Mouse (Mus musculus): ENCODE results near the gene Ddx25. TPM values are rescaled to one million over a fixed set of nuclear protein-coding genes. Genes with fewer than 3 reads are reported as not detected.

Ddx25 gene
- polyA plus RNA-seq (2014; fragmentation: Illumina TruSeq; extraction: RNeasy Lipid Tissue Mini Kit (QIAGEN cat#74804); ENCODE audit: low read depth, low replicate concordance), result 147 TPM

DNA sequence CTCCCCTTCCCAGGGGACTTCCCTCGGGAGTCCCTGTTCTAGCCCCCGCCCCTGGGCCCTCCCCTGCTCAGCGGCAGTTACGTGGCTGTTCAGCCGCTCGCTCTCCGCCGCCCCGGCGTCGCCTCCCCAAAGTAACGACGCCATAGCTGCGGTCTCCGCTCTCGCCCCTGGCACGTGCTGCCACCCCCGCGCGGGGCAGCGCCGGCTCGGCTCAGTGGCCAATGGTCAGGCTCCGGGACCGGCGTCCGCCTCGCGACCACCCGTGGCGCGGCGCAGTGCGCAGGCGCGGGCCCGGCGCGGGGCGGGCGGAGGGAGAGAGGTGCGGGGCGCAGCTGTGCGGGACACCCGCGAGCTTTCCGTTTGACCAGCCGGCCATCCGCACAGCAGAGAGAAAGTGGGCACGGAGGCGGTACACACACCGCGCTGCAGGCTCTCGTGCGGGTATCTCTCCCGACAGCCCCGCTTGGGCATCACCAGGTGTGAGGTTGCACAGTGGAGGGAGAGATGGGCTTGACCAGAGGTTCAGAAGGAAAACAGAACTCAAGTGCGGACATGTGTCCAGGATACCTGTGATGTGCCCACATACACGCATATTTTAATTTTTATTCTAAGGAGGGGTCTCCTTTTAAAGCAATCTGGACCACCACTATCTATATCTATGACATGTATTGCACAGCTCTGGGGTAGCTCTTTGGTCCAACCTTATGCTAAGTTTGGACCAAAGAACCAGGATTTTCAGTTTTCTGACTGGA is at the start of gene Ddx25, which contains the start of gene Pus3:
Ddx25 (minus strand) TSS at position 272 of the 752 bp plus-strand sequence.
Pus3 (plus strand) TSS at position 339 of the 752 bp plus-strand sequence.

GRCm38 (mm10) chr9:35569571-35570534 is 11.5 kb upstream of the Ddx25 start, which contains the start of the genes Pate2 and Hyls1:
TSS of gene Pate2 (plus strand) at chr9:35570284.
TSS of gene Hyls1 (minus strand) at chr9:35570398.

DNA sequence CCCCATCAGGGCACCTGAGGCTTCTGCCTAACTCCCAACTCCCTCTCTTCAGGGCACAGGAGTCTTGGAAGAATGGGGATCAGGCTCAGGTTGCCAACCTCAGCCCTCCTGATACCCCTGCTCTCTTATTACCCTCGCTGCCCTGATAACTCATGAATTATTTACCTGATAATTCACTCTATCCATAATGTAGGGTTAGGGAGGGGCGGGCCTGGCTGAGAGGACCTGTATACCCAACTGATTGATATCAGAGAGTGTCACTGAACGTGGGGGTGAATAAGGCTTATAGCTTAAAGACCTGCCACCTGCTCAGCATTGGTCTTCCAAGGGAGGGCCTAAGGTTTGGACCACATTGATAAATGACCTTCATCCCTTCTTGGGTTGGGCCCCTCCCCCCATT is 40.2 kb downstream of the Ddx25 start, which contains the start of gene Gm1113:
Gm1113 (minus strand) TSS at position 101 of the 400 bp plus-strand sequence.

Other genes with a start within 250 kb of the Ddx25 start
- gene Cdon, start 137.4 kb downstream of the Ddx25 start, polyA plus RNA-seq (2014; fragmentation: Illumina TruSeq; extraction: RNeasy Lipid Tissue Mini Kit (QIAGEN cat#74804); ENCODE audit: low read depth, low replicate concordance), result 2.9 TPM
- not detected for gene Gm1113, start 40.3 kb downstream of the Ddx25 start, polyA plus RNA-seq (2014; fragmentation: Illumina TruSeq; extraction: RNeasy Lipid Tissue Mini Kit (QIAGEN cat#74804); ENCODE audit: low read depth, low replicate concordance)
- 18.3 TPM for gene Pus3, start 67 bp upstream of the Ddx25 start, polyA plus RNA-seq (2014; fragmentation: Illumina TruSeq; extraction: RNeasy Lipid Tissue Mini Kit (QIAGEN cat#74804); ENCODE audit: low read depth, low replicate concordance)
- gene Pate2, start 11.8 kb upstream of the Ddx25 start, polyA plus RNA-seq (2014; fragmentation: Illumina TruSeq; extraction: RNeasy Lipid Tissue Mini Kit (QIAGEN cat#74804); ENCODE audit: low read depth, low replicate concordance), result 5.9 TPM
- gene Hyls1, start 11.9 kb upstream of the Ddx25 start, polyA plus RNA-seq (2014; fragmentation: Illumina TruSeq; extraction: RNeasy Lipid Tissue Mini Kit (QIAGEN cat#74804); ENCODE audit: low read depth, low replicate concordance), result 221 TPM
- gene Pate4, start 53.4 kb upstream of the Ddx25 start, polyA plus RNA-seq (2014; fragmentation: Illumina TruSeq; extraction: RNeasy Lipid Tissue Mini Kit (QIAGEN cat#74804); ENCODE audit: low read depth, low replicate concordance), result not detected
- 0.52 TPM for gene Pate3, start 89.7 kb upstream of the Ddx25 start, polyA plus RNA-seq (2014; fragmentation: Illumina TruSeq; extraction: RNeasy Lipid Tissue Mini Kit (QIAGEN cat#74804); ENCODE audit: low read depth, low replicate concordance)
- gene Pate1, start 128.9 kb upstream of the Ddx25 start, polyA plus RNA-seq (2014; fragmentation: Illumina TruSeq; extraction: RNeasy Lipid Tissue Mini Kit (QIAGEN cat#74804); ENCODE audit: low read depth, low replicate concordance), result 0.63 TPM
- not detected for gene Gm17677, start 182.5 kb upstream of the Ddx25 start, polyA plus RNA-seq (2014; fragmentation: Illumina TruSeq; extraction: RNeasy Lipid Tissue Mini Kit (QIAGEN cat#74804); ENCODE audit: low read depth, low replicate concordance)
- gene Gm17727, start 219.6 kb upstream of the Ddx25 start, polyA plus RNA-seq (2014; fragmentation: Illumina TruSeq; extraction: RNeasy Lipid Tissue Mini Kit (QIAGEN cat#74804); ENCODE audit: low read depth, low replicate concordance), result not detected
- gene Gm27235, start 231.6 kb upstream of the Ddx25 start, polyA plus RNA-seq (2014; fragmentation: Illumina TruSeq; extraction: RNeasy Lipid Tissue Mini Kit (QIAGEN cat#74804); ENCODE audit: low read depth, low replicate concordance), result 3.0 TPM
- gene D730048I06Rik, start 231.6 kb upstream of the Ddx25 start, polyA plus RNA-seq (2014; fragmentation: Illumina TruSeq; extraction: RNeasy Lipid Tissue Mini Kit (QIAGEN cat#74804); ENCODE audit: low read depth, low replicate concordance), result 1.7 TPM

All from testis, adult 10 weeks (tissue).